Mouse (Mus musculus) liver, adult 2 months (tissue): Measurements from ENCODE around the gene Zfp977. TPM values are rescaled to one million over a fixed set of nuclear protein-coding genes. Genes with fewer than 3 reads are reported as not detected.
"Not testable (repeated sequence)": the region's sequence is repeated elsewhere in the genome, so short reads cannot be mapped to it uniquely, and the experiment has no call there.

Experiments used
- DNase-seq: peaks from one replicate; pipeline ENCODE4 v3.0.0-alpha.2; 2011; ENCODE audit warnings: low read depth, low spot score; ENCODE audit errors: extremely low read depth
- H3K27ac ChIP-seq: fragments of 200-500 bp; replicated peaks from 2 replicates; pipeline ENCODE4 v1.5.1; 2012; ENCODE audit warnings: low read depth, mild to moderate bottlenecking, control low read depth, inconsistent platforms, low read length; ENCODE audit not compliant: insufficient read depth
- H3K27me3 ChIP-seq: fragments of 200-500 bp; 2 replicates; pipeline ENCODE4 v1.6.1; 2012; ENCODE audit warnings: mild to moderate bottlenecking, moderate library complexity, low read length, inconsistent platforms; ENCODE audit not compliant: control insufficient read depth, insufficient read depth
- H3K36me3 ChIP-seq: fragments of 200-500 bp; 2 replicates; pipeline ENCODE4 v1.6.1; 2012; ENCODE audit warnings: low read length, inconsistent platforms; ENCODE audit not compliant: control insufficient read depth, insufficient read depth
- H3K4me1 ChIP-seq: fragments of 200-500 bp; 2 replicates; pipeline ENCODE4 v1.6.1; 2011; ENCODE audit warnings: low read length; ENCODE audit not compliant: control insufficient read depth, insufficient read depth
- H3K4me3 ChIP-seq: fragments of 200-500 bp; 2 replicates; pipeline ENCODE4 v1.5.1; 2011; ENCODE audit warnings: low read depth, mild to moderate bottlenecking, control low read depth, low read length, moderate library complexity; ENCODE audit not compliant: insufficient read depth
- H3K79me2 ChIP-seq: fragments of 200-500 bp; 2 replicates; pipeline ENCODE4 v1.6.1; 2012; ENCODE audit warnings: inconsistent platforms, mild to moderate bottlenecking, low read length, moderate library complexity; ENCODE audit not compliant: control insufficient read depth, insufficient read depth
- H3K9ac ChIP-seq: fragments of 200-500 bp; 2 replicates; pipeline ENCODE4 v1.6.1; 2012; ENCODE audit warnings: low read depth, mild to moderate bottlenecking, control low read depth, inconsistent platforms, low read length
- CTCF ChIP-seq: fragments of 200-500 bp; IDR thresholded peaks from 2 replicates; pipeline ENCODE4 v1.5.1; 2011; ENCODE audit warnings: low read depth, low read length, control low read depth
- POLR2A ChIP-seq: fragments of 200-500 bp; IDR thresholded peaks from 2 replicates; pipeline ENCODE4 v1.6.1; 2011; ENCODE audit warnings: low read length, control low read depth; ENCODE audit not compliant: insufficient read depth; ENCODE audit errors: extremely low read depth
- WGBS: fragments of 180-500 bp; shearing (Covaris S2); methylation state at CpG from one replicate; pipeline ENCODE4 v1.1.7; 2018; 5-methylcytosine and 5-hydroxymethylcytosine counted together
- polyA plus RNA-seq: library from polyadenylated mRNA; depleted of rRNA; stranded (reverse); fragments of >200 nt; gene quantifications from 2 replicates; pipeline ENCODE4 v1.2.3, GENCODE M21; 2012; rRNA removed
- total RNA-seq: library from RNA; depleted of rRNA; stranded (reverse); fragments of >200 nt; gene quantifications from 2 replicates; pipeline ENCODE4 v1.2.3, GENCODE M21; 2014; rRNA removed

The Zfp977 gene
- total RNA-seq = 0.74 and 1.3 TPM in 2 replicates
- 0.06 TPM in 1 of 2 replicates, not detected in the other for polyA plus RNA-seq

DNA sequence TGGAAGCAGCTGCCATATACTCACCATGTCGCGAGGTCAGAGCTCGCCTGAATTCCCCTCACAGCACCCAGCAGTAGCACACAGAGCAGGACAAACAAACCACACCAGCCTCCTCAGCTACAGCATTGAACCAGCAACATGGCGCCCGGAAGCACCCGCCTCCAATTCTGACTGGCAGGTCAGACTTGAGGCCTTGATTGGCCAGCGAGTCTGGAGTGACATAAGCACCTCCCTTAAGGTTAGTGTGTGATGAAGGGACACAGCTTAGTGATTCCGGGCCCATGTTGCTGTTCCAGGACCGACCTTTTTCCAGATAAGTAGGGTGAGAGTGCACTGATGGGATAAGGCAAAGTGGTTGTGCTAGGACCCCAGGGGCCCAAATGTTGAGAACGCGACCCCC lies at the start of gene Zfp977:
Gene Zfp977, minus strand, starts transcription at position 135 of the 400 bp plus-strand sequence.
- DNase-seq, H3K36me3 ChIP-seq, H3K4me1 ChIP-seq, H3K27ac ChIP-seq, H3K27me3 ChIP-seq, H3K4me3 ChIP-seq, H3K79me2 ChIP-seq, H3K9ac ChIP-seq: not testable (repeated sequence)
- WGBS = 92% methylated on average over 11 of the region's 11 CpGs

DNA sequence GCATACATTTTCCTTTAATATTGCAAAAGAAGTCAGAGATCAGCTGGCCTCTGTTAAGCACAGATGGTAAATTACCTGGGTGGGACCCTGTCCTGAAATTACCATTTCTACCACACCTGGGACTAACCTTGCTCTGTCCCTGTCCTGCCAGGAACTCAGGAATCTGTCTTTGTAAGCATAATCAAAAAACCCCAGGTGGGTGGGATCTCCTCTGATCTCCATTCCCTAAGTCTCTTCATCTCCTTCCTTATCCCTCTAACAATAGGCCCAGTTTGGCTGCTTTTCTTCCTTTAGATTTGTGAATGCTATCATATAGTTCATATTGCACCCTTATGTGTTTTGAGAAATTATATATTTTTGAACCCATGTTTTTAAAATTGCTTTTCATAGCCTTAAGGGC lies 38.7 kb upstream of the Zfp977 start:
- not testable (repeated sequence) for DNase-seq, H3K27ac ChIP-seq, H3K4me1 ChIP-seq, H3K4me3 ChIP-seq, H3K36me3 ChIP-seq, H3K79me2 ChIP-seq, H3K27me3 ChIP-seq, H3K9ac ChIP-seq

- H3K27me3 ChIP-seq, H3K27ac ChIP-seq, H3K9ac ChIP-seq, H3K4me3 ChIP-seq, DNase-seq, H3K4me1 ChIP-seq, H3K36me3 ChIP-seq, H3K79me2 ChIP-seq: not testable (repeated sequence)
Measured at GRCm38 (mm10) chr7:42595666-42596065, 3.3 kb upstream of the Zfp977 start.

GRCm38 (mm10) chr7:42591311-42591710 lies 1.0 kb downstream of the Zfp977 start:
- not testable (repeated sequence) for H3K27ac ChIP-seq, H3K9ac ChIP-seq, H3K4me1 ChIP-seq, H3K36me3 ChIP-seq, H3K27me3 ChIP-seq, H3K79me2 ChIP-seq, H3K4me3 ChIP-seq, DNase-seq

GRCm38 (mm10) chr7:42578488-42578887 lies 13.9 kb downstream of the Zfp977 start, which contains the start of gene Gm21028:
TSS of gene Gm21028 (minus strand) at chr7:42578588.
- WGBS = 93% methylated on average over 5 of the region's 5 CpGs
- Histone ChIP-seq H3K4me1 (no peaks in the 10 kb centered on the region), H3K9ac (no peak within 1 kb of the TSS), H3K27me3 (no peaks in the 10 kb centered on the region), H3K4me3 (no peak within 1 kb of the TSS), H3K27ac (no peak within 1 kb of the TSS), H3K36me3 (peaks cover 9% of the 10 kb centered on the region), H3K79me2 (no peaks in the 10 kb centered on the region)
- TF ChIP-seq CTCF (no peak), POLR2A (no peak)
- DNase-seq = no peak

- DNase-seq = no peak
- H3K4me3 ChIP-seq = no peak overlapping the region
- H3K27me3 ChIP-seq = no peaks in the 10 kb centered on the region
- TF ChIP-seq CTCF (no peak), POLR2A (no peak)
- H3K27ac ChIP-seq = no peak overlapping the region
- no peaks in the 10 kb centered on the region for H3K4me1 ChIP-seq
- H3K36me3 ChIP-seq = no peaks in the 10 kb centered on the region
- WGBS = 71% methylated on average over 3 of the region's 3 CpGs
- H3K9ac ChIP-seq = no peak overlapping the region
- H3K79me2 ChIP-seq = no peaks in the 10 kb centered on the region
Measured at GRCm38 (mm10) chr7:42551766-42552165, 40.6 kb downstream of the Zfp977 start.

Other genes starting within 250 kb of the Zfp977 start
- not detected in 2 replicates for gene 4933421I07Rik, start 144.4 kb downstream of the Zfp977 start, total RNA-seq
- gene 4933421I07Rik, start 144.4 kb downstream of the Zfp977 start, polyA plus RNA-seq = not detected in 2 replicates
- gene Zfp141, start 86.8 kb downstream of the Zfp977 start, total RNA-seq = 5.1 and 6.2 TPM in 2 replicates
- gene Zfp141, start 86.8 kb downstream of the Zfp977 start, polyA plus RNA-seq = 3.6 and 3.9 TPM in 2 replicates
- not detected in 2 replicates for gene Gm21028, start 14.0 kb downstream of the Zfp977 start, total RNA-seq
- gene Gm21028, start 14.0 kb downstream of the Zfp977 start, polyA plus RNA-seq = not detected in 2 replicates
- gene Zfp976, start 50.0 kb upstream of the Zfp977 start, total RNA-seq = 2.1 and 4.0 TPM in 2 replicates
- 0.24 and 0.26 TPM in 2 replicates for gene Zfp976, start 50.0 kb upstream of the Zfp977 start, polyA plus RNA-seq
- gene Zfp975, start 100.2 kb upstream of the Zfp977 start, total RNA-seq = 4.0 and 5.6 TPM in 2 replicates
- gene Zfp975, start 100.2 kb upstream of the Zfp977 start, polyA plus RNA-seq = 0.22 and 0.31 TPM in 2 replicates
- gene Gm17067, start 134.5 kb upstream of the Zfp977 start, total RNA-seq = not detected in 2 replicates
- not detected in 2 replicates for gene Gm17067, start 134.5 kb upstream of the Zfp977 start, polyA plus RNA-seq
- gene Vmn2r62, start 201.0 kb upstream of the Zfp977 start, total RNA-seq = not detected in 2 replicates
- gene Vmn2r62, start 201.0 kb upstream of the Zfp977 start, polyA plus RNA-seq = not detected in 2 replicates